Comparison of ENCODE assay signal across 10 mouse cellular contexts in genomic region chr17:29361982-29362691, GRCm38 (mm10). TPM values are rescaled to one million over a fixed set of nuclear protein-coding genes. Genes with fewer than 3 reads are reported as not detected.
DNase-seq lines count a peak whose midpoint lies in the region; ATAC-seq and TF ChIP-seq lines count a peak whose summit lies in the region.
"Had no signal": no experiment of that assay in that cellular context is flagged by ENCODE, and none has a peak within 500 bp of the region (broad histone marks: within the 10 kb centered on the region; RNA-seq: fewer than 3 reads in every experiment).

No protein-coding gene starts in this region.

- H3K4me1 ChIP-seq in stomach, embryonic 15.5 days: peaks cover 4% of the 10 kb centered on the region; the same call in 1 of the 2 replicates
- H3K4me1 ChIP-seq in stomach, postnatal 0 days (replicated peaks; ENCODE audit: control insufficient read depth, insufficient read depth): no peaks in the 10 kb centered on the region
- peaks cover 8% of the 10 kb centered on the region for H3K4me1 ChIP-seq in liver, postnatal 0 days (ENCODE audit: insufficient read depth)

- TF ChIP-seq EP300 in stomach, postnatal 0 days (optimal IDR thresholded peaks at IDR 0.05): no peak
- no peak for TF ChIP-seq EP300 in liver, postnatal 0 days (IDR thresholded peaks at IDR 0.05; ENCODE audit: low read depth)

- peak; percentile 54 for DNase-seq in CD4-positive, CD25-positive, alpha-beta regulatory T cell, adult 2 months (ENCODE audit: low read depth, low spot score)
- no peak for DNase-seq in stomach, postnatal 0 days (ENCODE audit: low spot score)
- DNase-seq in liver, postnatal 0 days: peak; percentile 55
- peak; percentile 58 for DNase-seq in thymus, postnatal 25 days
- no peak for DNase-seq in cerebellum, adult 11 months
- no peak for DNase-seq in urinary bladder, postnatal 25 days (ENCODE audit: low spot score)
- DNase-seq: gastrocnemius, postnatal 14 days had no signal

- no peaks in the 10 kb centered on the region for H3K9me3 ChIP-seq in stomach, embryonic 15.5 days
- H3K9me3 ChIP-seq in stomach, postnatal 0 days (ENCODE audit: control insufficient read depth, low read length): no peaks in the 10 kb centered on the region
- no peaks in the 10 kb centered on the region for H3K9me3 ChIP-seq in liver, postnatal 0 days (ENCODE audit: low read length)

- H3K4me3 ChIP-seq in stomach, embryonic 15.5 days (replicated peaks): 0 out of 2 replicates have a peak overlapping the region, but pooled peaks have one; percentile 9
- H3K4me3 ChIP-seq in stomach, postnatal 0 days (ENCODE audit: low read depth, low read length): no peak overlapping the region
- H3K4me3 ChIP-seq in liver, postnatal 0 days (ENCODE audit: low read depth, low read length): no peak overlapping the region

- WGBS in stomach, embryonic 15.5 days: 49% methylated on average over 8 of the region's 8 CpGs
- 62% methylated on average over 8 of the region's 8 CpGs for WGBS in stomach, postnatal 0 days
- 41% methylated on average over 8 of the region's 8 CpGs for WGBS in liver, postnatal 0 days (ENCODE audit: insufficient replicate concordance)

- H3K9ac ChIP-seq in stomach, embryonic 15.5 days: no peak overlapping the region
- H3K9ac ChIP-seq in stomach, postnatal 0 days (ENCODE audit: low read length): no peak overlapping the region
- no peak overlapping the region for H3K9ac ChIP-seq in liver, postnatal 0 days (replicated peaks)

- no peak overlapping the region for H3K27ac ChIP-seq in stomach, embryonic 15.5 days
- H3K27ac ChIP-seq in stomach, postnatal 0 days (replicated peaks): no peak overlapping the region
- peak overlapping the region; percentile 36 for H3K27ac ChIP-seq in liver, postnatal 0 days (ENCODE audit: low read depth)

- H3K4me2 ChIP-seq in stomach, embryonic 15.5 days: no peak overlapping the region
- H3K4me2 ChIP-seq in stomach, postnatal 0 days (replicated peaks; ENCODE audit: low read depth): no peak overlapping the region
- H3K4me2 ChIP-seq in liver, postnatal 0 days (ENCODE audit: low read depth, low read length): peak overlapping the region; percentile 47; the same call in 1 of the 2 replicates

- H3K27me3 ChIP-seq in stomach, embryonic 15.5 days (replicated peaks): no peaks in the 10 kb centered on the region
- H3K27me3 ChIP-seq in stomach, postnatal 0 days (ENCODE audit: control insufficient read depth, insufficient read depth, low read length): no peaks in the 10 kb centered on the region
- H3K27me3 ChIP-seq in liver, postnatal 0 days (ENCODE audit: insufficient read depth, low read length): no peaks in the 10 kb centered on the region

- no peaks in the 10 kb centered on the region for H3K36me3 ChIP-seq in stomach, embryonic 15.5 days
- no peaks in the 10 kb centered on the region for H3K36me3 ChIP-seq in stomach, postnatal 0 days (ENCODE audit: control insufficient read depth, insufficient read depth, low read length)
- H3K36me3 ChIP-seq in liver, postnatal 0 days (replicated peaks; ENCODE audit: insufficient read depth, low read length): no peaks in the 10 kb centered on the region

- TF ChIP-seq CTCF in stomach, postnatal 0 days (IDR thresholded peaks at IDR 0.05; ENCODE audit: low read depth): no peak
- TF ChIP-seq CTCF in liver, postnatal 0 days (IDR thresholded peaks at IDR 0.05; ENCODE audit: low read depth): no peak

- ATAC-seq in CD4-positive, CD25-positive, alpha-beta regulatory T cell, adult 4 months: no peak
- no peak for ATAC-seq in stomach, embryonic 15.5 days (ENCODE audit: insufficient read depth, low FRiP score, low read depth)
- no peak for ATAC-seq in stomach, postnatal 0 days (ENCODE audit: low FRiP score, low TSS enrichment)
- ATAC-seq in liver, postnatal 0 days: 0 out of 2 replicates have a peak, but pooled peaks have one; percentile 14
- ATAC-seq: hindbrain, embryonic 16.5 days had no signal

RNA-seq across cellular contexts. Expression of gene Fgd2, which starts 1.4 kb away (rescaled TPM):
- 1 to 10 TPM in 1 of 2 experiments, under 1 TPM in 1; 0.65 to 9.4 TPM for polyA plus RNA-seq in CD4-positive, CD25-positive, alpha-beta regulatory T cell, adult 4 months (2017; shearing (Covaris generic))
- polyA plus RNA-seq in stomach, embryonic 15.5 days (2015; fragmentation: Nextera tagmentation; extraction: Ambion mirVana): 11.3 and 12.5 TPM in 2 replicates
- 5.9 and 8.2 TPM in 2 replicates for polyA plus RNA-seq in stomach, postnatal 0 days (2015; fragmentation: Nextera tagmentation; extraction: Ambion mirVana)
- 6.3 and 8.9 TPM in 2 replicates for polyA plus RNA-seq in liver, postnatal 0 days (2015; fragmentation: Nextera tagmentation; extraction: Ambion mirVana)

RNA-seq across cellular contexts. Expression of gene Mtch1, which starts 14.4 kb away (rescaled TPM):
- polyA plus RNA-seq in CD4-positive, CD25-positive, alpha-beta regulatory T cell, adult 4 months (2017; shearing (Covaris generic)): 10 to 100 TPM; 11.0 to 13.9 TPM
- polyA plus RNA-seq in stomach, embryonic 15.5 days (2015; fragmentation: Nextera tagmentation; extraction: Ambion mirVana): 250 and 272 TPM in 2 replicates
- polyA plus RNA-seq in stomach, postnatal 0 days (2015; fragmentation: Nextera tagmentation; extraction: Ambion mirVana): 189 and 201 TPM in 2 replicates
- 49.0 and 57.5 TPM in 2 replicates for polyA plus RNA-seq in liver, postnatal 0 days (2015; fragmentation: Nextera tagmentation; extraction: Ambion mirVana)

RNA-seq across cellular contexts. Expression of gene Pi16, which starts 44.7 kb away (rescaled TPM):
- under 1 TPM; 0.44 to 0.57 TPM for polyA plus RNA-seq in CD4-positive, CD25-positive, alpha-beta regulatory T cell, adult 4 months (2017; shearing (Covaris generic))
- polyA plus RNA-seq in stomach, embryonic 15.5 days (2015; fragmentation: Nextera tagmentation; extraction: Ambion mirVana): 1.6 and 1.9 TPM in 2 replicates
- polyA plus RNA-seq in stomach, postnatal 0 days (2015; fragmentation: Nextera tagmentation; extraction: Ambion mirVana): 1.3 TPM in 2 replicates
- 2.1 and 2.2 TPM in 2 replicates for polyA plus RNA-seq in liver, postnatal 0 days (2015; fragmentation: Nextera tagmentation; extraction: Ambion mirVana)

Comparison
In these comparisons a context has a peak if more than half of its experiments do, and no peak if none do; other contexts are left out.
1. DNase-seq: peak in CD4-positive, CD25-positive, alpha-beta regulatory T cell, adult 2 months (single experiment), liver, postnatal 0 days (single experiment) and thymus, postnatal 25 days (single experiment); none in stomach, postnatal 0 days (single experiment), cerebellum, adult 11 months (single experiment) and urinary bladder, postnatal 25 days (single experiment).